Mouse (Mus musculus): ENCODE measurements around the gene Nln.

Nln gene

GRCm38 (mm10) chr13:104044332-104044731 lies 65.1 kb downstream of the Nln start:
- in situ Hi-C loops (cut with MboI; ENCODE audit: low sequenced_read_pairs), result no loop called here

- in situ Hi-C loops (cut with MboI; ENCODE audit: low sequenced_read_pairs), result no loop called here
Observed at GRCm38 (mm10) chr13:104042738-104043137, 66.7 kb downstream of the Nln start.

GRCm38 (mm10) chr13:104041481-104041880 lies 67.9 kb downstream of the Nln start:
- in situ Hi-C loops (cut with MboI; ENCODE audit: low sequenced_read_pairs), result no loop called here

DNA sequence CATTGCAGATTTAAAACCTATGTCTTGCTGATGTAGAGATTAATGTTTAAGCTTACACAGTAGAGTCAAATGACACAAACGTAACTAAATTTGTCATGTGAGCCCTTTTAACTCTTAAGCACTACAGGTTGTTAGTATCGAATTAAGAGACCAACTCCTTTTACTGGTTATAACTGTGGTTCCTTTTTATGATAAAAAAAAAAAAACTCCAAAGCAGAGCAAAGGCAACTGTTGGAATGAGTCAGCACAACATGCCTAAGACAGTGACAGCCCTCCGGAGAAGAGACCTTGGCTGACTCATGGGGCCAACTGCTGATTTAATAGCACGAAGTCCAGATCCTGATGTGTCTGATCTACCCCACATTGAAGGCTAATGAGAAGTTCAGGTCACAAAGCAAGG lies 68.5 kb downstream of the Nln start:
- in situ Hi-C loops (cut with MboI; ENCODE audit: low sequenced_read_pairs), result no loop called here

DNA sequence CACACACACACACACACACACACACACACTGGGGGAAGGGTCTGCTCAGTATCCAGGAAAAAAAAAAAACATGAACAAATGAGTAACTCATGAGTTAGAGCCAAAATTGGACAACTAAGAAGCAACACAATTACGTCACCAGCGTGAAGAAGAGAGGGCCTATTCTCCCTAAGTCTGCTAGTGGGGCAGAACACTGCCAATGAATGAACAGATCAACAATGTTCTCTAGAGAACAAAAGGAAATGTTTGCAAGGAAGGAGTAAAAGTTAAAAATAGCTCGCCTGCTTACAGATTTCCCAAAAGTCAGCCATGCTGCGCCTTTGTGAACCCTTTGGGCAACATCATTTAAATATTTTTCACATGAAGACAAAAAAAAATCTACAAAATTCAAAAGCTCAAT lies 69.6 kb downstream of the Nln start:
- in situ Hi-C loops (cut with MboI; ENCODE audit: low sequenced_read_pairs), result no loop called here

GRCm38 (mm10) chr13:104038891-104039290 lies 70.5 kb downstream of the Nln start:
- in situ Hi-C loops (cut with MboI; ENCODE audit: low sequenced_read_pairs), result no loop called here

GRCm38 (mm10) chr13:104038358-104038757 lies 71.1 kb downstream of the Nln start:
- in situ Hi-C loops (cut with MboI; ENCODE audit: low sequenced_read_pairs), result no loop called here

GRCm38 (mm10) chr13:104037531-104038290 lies 71.7 kb downstream of the Nln start:
- in situ Hi-C loops (cut with MboI; ENCODE audit: low sequenced_read_pairs), result no loop called here

- in situ Hi-C loops (cut with MboI; ENCODE audit: low sequenced_read_pairs), result no loop called here
Observed at GRCm38 (mm10) chr13:104036494-104037290, 72.7 kb downstream of the Nln start.

GRCm38 (mm10) chr13:104035651-104036050 lies 73.8 kb downstream of the Nln start:
- in situ Hi-C loops (cut with MboI; ENCODE audit: low sequenced_read_pairs), result no loop called here

- in situ Hi-C loops (cut with MboI; ENCODE audit: low sequenced_read_pairs), result no loop called here
Observed at GRCm38 (mm10) chr13:104034854-104035253, 74.6 kb downstream of the Nln start.

DNA sequence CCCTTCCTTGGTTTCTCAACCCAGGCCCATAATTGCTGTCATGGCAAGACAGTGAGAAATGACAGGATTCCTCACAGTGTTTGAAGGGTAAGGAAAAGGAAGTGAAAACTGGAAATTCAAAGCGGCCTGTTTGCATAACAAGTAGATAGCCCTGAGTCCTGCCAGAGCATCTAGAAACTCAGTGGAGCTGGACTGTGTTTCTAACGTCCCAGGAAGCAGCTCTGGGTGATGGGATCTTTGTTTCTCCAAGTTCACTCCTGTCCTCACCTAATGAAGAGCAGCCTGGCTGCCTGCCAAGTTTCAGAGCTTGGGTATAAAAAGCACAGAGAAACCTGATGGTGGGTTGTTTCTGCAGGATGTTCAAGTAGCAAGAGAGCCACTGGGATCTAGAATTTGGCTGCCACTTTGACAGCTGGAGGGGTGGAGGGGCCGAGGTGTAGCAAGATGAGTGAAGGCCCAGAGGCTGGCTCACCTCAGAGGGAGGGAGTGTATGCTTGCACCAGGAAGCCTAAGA lies 76.7 kb downstream of the Nln start:
- in situ Hi-C loops (cut with MboI; ENCODE audit: low sequenced_read_pairs), result no loop called here

- in situ Hi-C loops (cut with MboI; ENCODE audit: low sequenced_read_pairs), result no loop called here
Observed at GRCm38 (mm10) chr13:104031821-104032331, 77.5 kb downstream of the Nln start.

DNA sequence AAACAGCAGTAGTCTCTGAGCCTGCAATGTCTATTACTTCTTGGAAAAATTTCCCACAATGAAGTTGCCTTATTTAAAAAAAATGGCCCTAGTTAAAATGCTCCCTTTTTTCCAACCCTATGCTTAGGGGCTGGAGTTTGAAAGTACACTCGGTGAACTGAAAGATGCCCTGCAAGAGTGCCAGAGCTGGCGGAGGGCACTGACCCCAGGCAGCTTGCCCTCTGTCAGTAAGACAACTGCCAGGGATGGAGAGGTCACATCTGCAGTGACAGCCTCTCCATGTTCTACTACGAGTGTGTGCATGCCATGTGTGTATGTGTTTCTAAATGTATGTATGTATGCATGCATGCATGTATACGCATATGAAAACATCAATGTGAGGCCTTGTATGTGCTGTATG lies 78.5 kb downstream of the Nln start:
- in situ Hi-C loops (cut with MboI; ENCODE audit: low sequenced_read_pairs), result no loop called here

DNA sequence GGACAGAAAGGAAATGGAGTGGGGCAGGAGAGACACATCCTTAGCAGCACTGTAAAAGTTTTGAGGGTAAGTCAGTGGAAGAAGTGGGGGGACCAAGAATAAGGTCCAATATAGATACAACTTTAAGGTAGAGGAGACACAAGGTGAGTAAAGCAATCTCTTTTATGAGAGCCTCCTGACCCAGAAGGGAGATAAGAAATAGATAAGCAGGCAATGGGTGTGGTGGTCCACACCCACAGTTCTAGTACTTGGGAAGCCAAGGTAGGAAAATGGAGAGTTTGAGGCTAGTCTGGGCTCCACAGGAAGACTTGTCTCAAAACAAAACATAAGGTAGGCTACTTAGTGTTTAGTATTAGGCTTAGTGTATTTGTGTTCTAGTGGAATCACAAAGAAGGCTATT lies 79.9 kb downstream of the Nln start:
- in situ Hi-C loops (cut with MboI; ENCODE audit: low sequenced_read_pairs), result no loop called here

DNA sequence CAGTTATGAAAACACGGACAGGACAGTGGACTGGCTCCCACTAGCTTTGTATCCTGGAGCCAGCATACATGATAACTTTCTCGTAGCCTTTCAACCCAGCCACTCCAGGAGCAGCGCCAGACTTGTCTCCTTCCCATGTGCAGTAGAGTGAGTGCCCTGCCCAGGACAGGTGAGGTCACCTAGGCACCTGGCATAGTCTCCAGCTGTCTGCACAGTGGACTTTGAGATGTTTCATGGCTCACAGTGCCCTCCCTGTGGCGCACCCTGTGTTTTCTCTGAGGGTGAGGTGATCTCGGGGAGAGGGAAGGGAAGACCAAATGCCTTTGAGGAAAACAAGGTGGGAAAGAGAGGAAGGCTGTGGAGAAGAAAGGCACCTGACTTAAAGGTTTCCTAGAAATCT lies 80.3 kb downstream of the Nln start:
- in situ Hi-C loops (cut with MboI; ENCODE audit: low sequenced_read_pairs), result no loop called here

DNA sequence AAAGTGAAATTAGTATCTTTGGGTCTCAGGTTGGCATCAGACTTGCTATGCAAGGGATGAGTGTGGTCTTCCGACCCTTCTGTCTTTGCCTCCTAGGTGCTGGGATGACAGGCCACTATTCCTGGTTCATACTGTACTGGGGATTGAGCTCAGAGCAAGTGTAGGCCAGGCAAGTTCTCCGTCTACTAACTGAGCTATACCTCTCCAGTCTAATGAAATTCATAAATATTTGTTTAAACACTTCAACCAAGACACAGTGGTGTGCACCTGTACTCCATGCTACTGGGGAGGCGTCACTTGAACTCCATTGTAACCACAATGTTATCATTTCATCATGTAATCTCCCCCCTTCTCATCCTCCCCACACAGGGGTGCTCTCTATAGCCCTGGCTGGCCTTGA lies 82.9 kb downstream of the Nln start:
- in situ Hi-C loops (cut with MboI; ENCODE audit: low sequenced_read_pairs), result no loop called here

DNA sequence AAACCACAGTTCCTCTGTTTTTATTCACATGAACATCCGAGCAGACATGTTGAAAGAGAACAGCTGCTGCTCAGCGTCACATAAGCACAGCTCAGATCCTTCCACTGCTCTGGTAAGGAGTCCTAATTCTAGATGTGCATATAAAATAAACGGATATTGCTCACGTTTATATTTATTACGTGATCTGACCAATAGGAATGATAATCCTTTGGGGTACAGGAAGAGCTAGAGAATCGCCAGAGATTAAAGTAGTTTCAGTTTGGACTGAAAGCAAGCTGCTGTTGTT lies 83.8 kb downstream of the Nln start:
- in situ Hi-C loops (cut with MboI; ENCODE audit: low sequenced_read_pairs), result no loop called here

DNA sequence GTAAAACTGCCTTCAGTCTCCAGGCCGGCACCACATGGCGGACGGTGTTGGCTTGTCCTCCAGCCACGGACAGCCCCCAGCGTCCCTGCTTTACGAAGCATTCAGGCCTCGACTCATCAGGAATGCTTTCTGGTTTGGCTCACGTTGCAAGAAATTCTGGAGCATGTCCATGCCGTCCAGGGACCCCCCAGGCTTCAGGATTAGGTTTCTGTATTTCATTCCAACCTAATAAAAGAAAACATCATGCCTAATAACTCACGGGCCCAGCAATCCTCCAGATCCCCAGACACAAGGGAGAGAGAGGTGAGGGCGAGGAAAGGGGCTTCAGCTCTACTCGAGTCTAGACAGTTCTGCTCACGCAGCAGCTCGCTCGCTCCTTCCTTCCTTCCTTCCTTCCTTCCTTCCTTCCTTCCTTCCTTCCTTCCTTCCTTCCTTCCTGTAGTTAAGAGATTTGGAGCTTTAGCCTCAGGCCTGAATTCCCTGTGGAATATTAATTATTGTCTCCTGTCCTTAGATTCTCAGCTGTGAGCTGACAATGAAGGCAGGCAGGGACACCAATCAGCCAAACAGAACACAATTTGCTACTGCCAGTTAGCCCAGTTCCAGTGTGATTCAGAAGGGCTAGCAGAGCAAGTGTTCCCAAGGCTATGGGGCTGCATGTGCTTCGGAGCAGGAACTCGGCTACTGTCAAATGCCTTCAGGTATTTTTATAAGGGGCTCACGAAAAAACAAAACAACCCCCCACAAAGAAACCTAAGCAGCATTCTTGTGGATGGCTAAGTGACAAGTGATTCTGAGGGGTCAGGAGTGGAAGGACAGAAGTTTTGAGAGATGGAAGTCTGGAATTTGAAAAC lies 84.3 kb downstream of the Nln start:
- in situ Hi-C loops (cut with MboI; ENCODE audit: low sequenced_read_pairs), result no loop called here

DNA sequence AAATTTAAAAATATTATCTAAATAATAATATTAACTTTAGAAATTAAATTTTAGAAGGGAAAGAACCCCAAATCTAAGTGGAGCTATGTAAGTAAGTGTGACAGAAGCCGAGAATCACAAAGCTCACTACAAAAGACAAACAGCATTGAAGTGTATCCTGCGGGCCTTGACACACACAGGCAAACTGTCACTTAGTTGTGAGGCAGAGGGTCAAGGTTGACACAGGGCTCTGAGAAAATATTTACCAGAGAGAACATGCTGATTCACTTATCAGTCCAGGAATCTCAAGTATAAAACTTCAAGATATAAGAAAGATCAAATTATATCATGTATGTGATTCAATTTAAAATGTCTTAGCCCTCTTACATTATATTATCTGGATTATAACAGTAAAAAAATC lies 85.1 kb downstream of the Nln start:
- in situ Hi-C loops (cut with MboI; ENCODE audit: low sequenced_read_pairs), result no loop called here

GRCm38 (mm10) chr13:104023356-104023911 lies 86.0 kb downstream of the Nln start:
- in situ Hi-C loops (cut with MboI; ENCODE audit: low sequenced_read_pairs), result no loop called here

Data from CH12F3 (cell line).